Mouse (Mus musculus) CH12.LX (cell line): ENCODE measurements around the gene Grik5. TPM values are rescaled to one million over a fixed set of nuclear protein-coding genes. Genes with fewer than 3 reads are reported as not detected.

ENCODE experiments used
- DNase-seq: peaks from one replicate; pipeline ENCODE4 v3.0.0-alpha.2; 2013; ENCODE audit errors: extremely low read depth
- H3K27ac ChIP-seq: 2 replicates; pipeline ENCODE4 v1.5.1; 2012; ENCODE audit warnings: low read depth, mild to moderate bottlenecking, control low read depth, moderate library complexity; ENCODE audit not compliant: insufficient read depth
- H3K27me3 ChIP-seq: replicated peaks from 2 replicates; pipeline ENCODE3; 2012; ENCODE audit warnings: inconsistent platforms
- H3K36me3 ChIP-seq, 2 experiments: replicated peaks in 1 of 2; 2 replicates each; pipeline versions ENCODE3 to v1.6.1; 2012; ENCODE audit warnings: inconsistent platforms in 1 of 2, low read length in 1 of 2, mild to moderate bottlenecking in 1 of 2, mixed read lengths in 1 of 2, moderate library complexity in 1 of 2; ENCODE audit not compliant: control insufficient read depth in 1 of 2, insufficient read depth in 1 of 2
- H3K4me1 ChIP-seq, 2 experiments: 2 replicates each; pipeline ENCODE4 v1.6.1; 2012; ENCODE audit warnings: inconsistent platforms in 1 of 2, moderate library complexity in 1 of 2; ENCODE audit not compliant: insufficient read depth in 2 of 2, control insufficient read depth in 1 of 2
- H3K4me2 ChIP-seq: 2 replicates; pipeline ENCODE4 v1.6.1; 2012; ENCODE audit warnings: low read depth, mild to moderate bottlenecking, control low read depth; ENCODE audit not compliant: poor library complexity, insufficient read depth, severe bottlenecking
- H3K4me3 ChIP-seq, 3 experiments: fragments of 150-350 bp in 1 of 3; sonication (generic) in 1 of 3; replicated peaks in 1 of 3; 2 replicates each; pipeline versions ENCODE3 to v1.5.1; 2011 to 2012; ENCODE audit warnings: low read depth in 2 of 3, low read length in 2 of 3, mild to moderate bottlenecking in 2 of 3, moderate library complexity in 2 of 3, control low read depth in 1 of 3, improper control_type of control experiment in 1 of 3, inconsistent platforms in 1 of 3, mixed read lengths in 1 of 3; ENCODE audit not compliant: poor library complexity in 1 of 3
- H3K79me2 ChIP-seq: replicated peaks from 2 replicates; pipeline ENCODE4 v1.6.1; 2012; ENCODE audit warnings: mild to moderate bottlenecking, moderate library complexity; ENCODE audit not compliant: control insufficient read depth, poor library complexity, insufficient read depth, severe bottlenecking; ENCODE audit errors: extremely low read depth
- H3K9ac ChIP-seq: 2 replicates; pipeline ENCODE4 v1.6.1; 2012; ENCODE audit warnings: low read depth, mild to moderate bottlenecking, control low read depth, moderate library complexity; ENCODE audit not compliant: insufficient read depth
- H3K9me3 ChIP-seq: replicated peaks from 2 replicates; pipeline ENCODE3; 2012; ENCODE audit warnings: low read length, inconsistent platforms, mixed read lengths
- BHLHE40 ChIP-seq: IDR thresholded peaks from 2 replicates; pipeline ENCODE4 v1.6.1; 2011; ENCODE audit warnings: mild to moderate bottlenecking, low read depth, low read length, improper control_type of control experiment
- CHD1 ChIP-seq: IDR thresholded peaks from 2 replicates; pipeline ENCODE4 v1.6.1; 2012; ENCODE audit warnings: low read depth, low read length, improper control_type of control experiment, inconsistent platforms
- CHD2 ChIP-seq: IDR thresholded peaks from 2 replicates; pipeline ENCODE4 v1.6.1; 2011; ENCODE audit warnings: low read length, improper control_type of control experiment
- CTCF ChIP-seq, 2 experiments: IDR thresholded peaks in 1 of 2; conservative IDR thresholded peaks in 1 of 2; 2 replicates each; pipeline ENCODE4 v1.5.1; 2011 to 2012; ENCODE audit warnings: low read depth in 2 of 2, low read length in 2 of 2, improper control_type of control experiment in 1 of 2, inconsistent platforms in 1 of 2, mild to moderate bottlenecking in 1 of 2, moderate library complexity in 1 of 2
- E2F4 ChIP-seq: IDR thresholded peaks from 2 replicates; pipeline ENCODE4 v1.6.1; 2011; ENCODE audit warnings: low read depth, low read length, improper control_type of control experiment; ENCODE audit not compliant: insufficient replicate concordance
- ELF1 ChIP-seq: IDR thresholded peaks from 2 replicates; pipeline ENCODE4 v1.6.1; 2014; ENCODE audit warnings: low read depth, mild to moderate bottlenecking, inconsistent platforms, low read length, improper control_type of control experiment
- EP300 ChIP-seq: IDR thresholded peaks from 2 replicates; pipeline ENCODE4 v1.6.1; 2011; ENCODE audit warnings: low read length, improper control_type of control experiment
- ETS1 ChIP-seq: conservative IDR thresholded peaks from 2 replicates; pipeline ENCODE4 v1.6.1; 2012; ENCODE audit warnings: low read depth, mild to moderate bottlenecking, inconsistent platforms, low read length, improper control_type of control experiment, moderate library complexity
- GABPA ChIP-seq: IDR thresholded peaks from 2 replicates; pipeline ENCODE4 v1.6.1; 2012; ENCODE audit warnings: low read depth, low read length, improper control_type of control experiment, inconsistent platforms; ENCODE audit not compliant: insufficient replicate concordance
- HCFC1 ChIP-seq: IDR thresholded peaks from 2 replicates; pipeline ENCODE4 v1.6.1; 2012; ENCODE audit warnings: low read depth, mild to moderate bottlenecking, inconsistent platforms, low read length, improper control_type of control experiment
- IRF4 ChIP-seq: IDR thresholded peaks from 2 replicates; pipeline ENCODE4 v1.6.1; 2014; ENCODE audit warnings: low read depth, mild to moderate bottlenecking, inconsistent platforms, low read length, improper control_type of control experiment
- JUN ChIP-seq: IDR thresholded peaks from 2 replicates; pipeline ENCODE4 v1.6.1; 2011; ENCODE audit warnings: low read depth, mild to moderate bottlenecking, low read length, improper control_type of control experiment, moderate library complexity; ENCODE audit not compliant: insufficient read depth
- JUND ChIP-seq: conservative IDR thresholded peaks from 2 replicates; pipeline ENCODE4 v1.6.1; 2011; ENCODE audit warnings: low read depth, low read length, improper control_type of control experiment
- KAT2A ChIP-seq: IDR thresholded peaks from 2 replicates; pipeline ENCODE4 v1.6.1; 2012; ENCODE audit warnings: low read length, improper control_type of control experiment, inconsistent platforms; ENCODE audit not compliant: insufficient replicate concordance
- MAFK ChIP-seq: IDR thresholded peaks from 2 replicates; pipeline ENCODE4 v1.6.1; 2011; ENCODE audit warnings: low read length, improper control_type of control experiment; ENCODE audit not compliant: insufficient replicate concordance
- MAX ChIP-seq: IDR thresholded peaks from 2 replicates; pipeline ENCODE4 v1.6.1; 2011; ENCODE audit warnings: low read length, improper control_type of control experiment
- MAZ ChIP-seq: IDR thresholded peaks from 2 replicates; pipeline ENCODE4 v1.6.1; 2012; ENCODE audit warnings: low read depth, mild to moderate bottlenecking, inconsistent platforms, low read length, improper control_type of control experiment, moderate library complexity
- MEF2A ChIP-seq: IDR thresholded peaks from 2 replicates; pipeline ENCODE4 v1.6.1; 2014; ENCODE audit warnings: low read depth, mild to moderate bottlenecking, inconsistent platforms, low read length, improper control_type of control experiment, borderline replicate concordance
- MYC ChIP-seq: IDR thresholded peaks from 2 replicates; pipeline ENCODE4 v1.6.1; 2011; ENCODE audit warnings: low read depth, mild to moderate bottlenecking, improper control_type of control experiment, low read length
- NELFE ChIP-seq: IDR thresholded peaks from 2 replicates; pipeline ENCODE4 v1.6.1; 2011; ENCODE audit warnings: low read depth, low read length, improper control_type of control experiment
- NRF1 ChIP-seq: IDR thresholded peaks from 2 replicates; pipeline ENCODE4 v1.6.1; 2014; ENCODE audit warnings: low read depth, mild to moderate bottlenecking, inconsistent platforms, low read length, improper control_type of control experiment, moderate library complexity
- PAX5 ChIP-seq: IDR thresholded peaks from 2 replicates; pipeline ENCODE4 v1.6.1; 2012; ENCODE audit warnings: low read length, inconsistent platforms, mixed read lengths
- POLR2A ChIP-seq: IDR thresholded peaks from 2 replicates; pipeline ENCODE4 v1.6.1; 2011; ENCODE audit warnings: low read depth, mild to moderate bottlenecking, improper control_type of control experiment, low read length
- POLR2AphosphoS2 ChIP-seq: IDR thresholded peaks from 2 replicates; pipeline ENCODE4 v1.6.1; 2011; ENCODE audit warnings: low read depth, low read length, improper control_type of control experiment
- RAD21 ChIP-seq: IDR thresholded peaks from 2 replicates; pipeline ENCODE4 v1.6.1; 2011; ENCODE audit warnings: low read depth, mild to moderate bottlenecking, low read length, improper control_type of control experiment, moderate library complexity
- SIN3A ChIP-seq: IDR thresholded peaks from 2 replicates; pipeline ENCODE4 v1.6.1; 2012; ENCODE audit warnings: low read length, improper control_type of control experiment, inconsistent platforms
- SMC3 ChIP-seq: IDR thresholded peaks from 2 replicates; pipeline ENCODE4 v1.6.1; 2011; ENCODE audit warnings: low read depth, low read length, improper control_type of control experiment
- TBP ChIP-seq: conservative IDR thresholded peaks from 2 replicates; pipeline ENCODE4 v1.6.1; 2011; ENCODE audit warnings: low read depth, low read length, improper control_type of control experiment
- TCF12 ChIP-seq: IDR thresholded peaks from 2 replicates; pipeline ENCODE4 v1.6.1; 2014; ENCODE audit warnings: low read depth, mild to moderate bottlenecking, inconsistent platforms, low read length, improper control_type of control experiment
- UBTF ChIP-seq: IDR thresholded peaks from 2 replicates; pipeline ENCODE4 v1.6.1; 2012; ENCODE audit warnings: low read depth, mild to moderate bottlenecking, inconsistent platforms, low read length, improper control_type of control experiment, moderate library complexity
- USF1 ChIP-seq: IDR thresholded peaks from 2 replicates; pipeline ENCODE4 v1.6.1; 2014; ENCODE audit warnings: low read depth, mild to moderate bottlenecking, inconsistent platforms, low read length, improper control_type of control experiment
- USF2 ChIP-seq: conservative IDR thresholded peaks from 2 replicates; pipeline ENCODE4 v1.6.1; 2011; ENCODE audit warnings: low read depth, low read length, improper control_type of control experiment
- ZC3H11A ChIP-seq: IDR thresholded peaks from 2 replicates; pipeline ENCODE4 v1.6.1; 2012; ENCODE audit warnings: low read depth, mild to moderate bottlenecking, inconsistent platforms, low read length, improper control_type of control experiment
- ZKSCAN1 ChIP-seq: IDR thresholded peaks from 2 replicates; pipeline ENCODE4 v1.6.1; 2012; ENCODE audit warnings: low read depth, inconsistent platforms, low read length, improper control_type of control experiment, borderline replicate concordance
- dilution Hi-C: fragments of 300-500 bp; cut with MboI; formaldehyde crosslinking; loops from 2 replicates; pipeline ENCODE4 v1.14.3; 2020; ENCODE audit warnings: low sequenced_read_pairs; ENCODE audit not compliant: extremely low pct_unique_long_range_greater_than_20kb, extremely low pct_ligation_motif_present
- in situ Hi-C: fragments of 300-500 bp; cut with MboI; formaldehyde crosslinking; loops from 3 replicates; pipeline ENCODE4 v1.14.3; 2019; ENCODE audit warnings: low sequenced_read_pairs, low pct_ligation_motif_present, low pct_unique_long_range_greater_than_20kb, mixed read lengths
- polyA plus RNA-seq: library from polyadenylated mRNA; unstranded; fragments of >175 nt; gene quantifications from 2 replicates; pipeline ENCODE4 v1.2.1, GENCODE M21; 2012; ENCODE audit warnings: low read depth; ENCODE audit not compliant: insufficient read length
- total RNA-seq, 2 experiments: library from RNA; depleted of rRNA; stranded (reverse); fragments of 300-350 nt in 1 of 2; fragments of >200 nt in 1 of 2; gene quantifications; 2 replicates each; pipeline ENCODE4 v1.2.3; 2012 to 2014

Gene Grik5
- total and polyA plus RNA-seq, 3 experiments = 1.0 to 2.1 (median 1.5) TPM

DNA sequence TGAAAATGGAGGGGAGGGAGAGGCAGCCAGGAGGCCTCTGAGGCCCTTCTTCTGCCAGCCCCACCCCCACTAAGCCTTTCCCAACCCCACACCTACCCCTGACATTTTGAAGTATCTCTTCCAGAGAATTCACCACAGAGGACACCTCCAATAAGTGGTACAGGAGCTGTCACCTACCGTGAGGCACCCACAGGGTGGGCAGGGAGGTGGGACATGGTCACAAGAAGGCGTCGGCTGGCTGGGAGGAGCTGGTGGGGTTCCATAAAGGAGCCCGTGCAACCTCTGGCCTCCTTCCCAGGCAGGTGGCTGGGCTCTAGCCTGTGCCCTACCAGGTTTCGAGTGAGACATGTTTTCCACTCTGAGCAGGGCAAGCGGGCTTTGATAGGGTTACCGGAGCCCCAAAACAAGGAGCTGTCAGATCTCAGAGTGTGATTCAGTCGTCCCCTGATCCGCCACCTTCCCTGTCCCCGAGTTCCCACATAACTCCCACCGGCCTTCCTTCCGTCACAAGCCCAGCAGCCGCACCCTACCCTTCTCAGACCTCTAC, 49.2 kb upstream of the Grik5 start (continued):
- TF ChIP-seq MAZ (peak; percentile 76), SMC3 (peak; percentile 15; the same call in 1 of the 2 replicates)

- in situ Hi-C loops (no loop called here), dilution Hi-C loops (no loop called here)
- Histone ChIP-seq H3K4me3 (peak overlapping the region; percentile 56 to 62 (median 61)), H3K79me2 (peaks cover 52% of the 10 kb centered on the region), H3K27me3 (no peaks in the 10 kb centered on the region), H3K4me1 (peaks cover 27 to 71% of the 10 kb centered on the region in 2 experiments), H3K9ac (peak overlapping the region; percentile 90), H3K27ac (peak overlapping the region; percentile 98), H3K9me3 (peaks cover under 1% of the 10 kb centered on the region), H3K4me2 (peak overlapping the region; percentile 90), H3K36me3 (peaks cover 54 to 81% of the 10 kb centered on the region in 2 experiments)
- peak; percentile 91 for DNase-seq
- TF ChIP-seq HCFC1 = no peak; the same call in 1 of the 2 replicates
- no peak for TF ChIP-seq CHD1
- peak; percentile 95 for TF ChIP-seq MAZ
- TF ChIP-seq TCF12 = peak; percentile 78
- TF ChIP-seq NRF1 = peak; percentile 63
- TF ChIP-seq IRF4 = peak; percentile 81
- TF ChIP-seq RAD21 = no peak; the same call in 1 of the 2 replicates
- TF ChIP-seq POLR2AphosphoS2 = no peak
- no peak; the same call in 1 of the 2 replicates for TF ChIP-seq MYC
- TF ChIP-seq UBTF = peak; percentile 72
- TF ChIP-seq BHLHE40 = peak; percentile 70; the same call in 1 of the 2 replicates
- peak; percentile 59 for TF ChIP-seq POLR2A
- TF ChIP-seq MAFK = 0 out of 2 replicates have a peak, but pooled peaks have one; percentile 14
- peak; percentile 70; the same call in 1 of the 2 replicates for TF ChIP-seq E2F4
- TF ChIP-seq JUND = 0 out of 2 replicates have a peak, but pooled peaks have one; percentile 26
- peak; percentile 73; the same call in 1 of the 2 replicates for TF ChIP-seq MEF2A
- peak; percentile 77 for TF ChIP-seq EP300
- no peak; the same call in 1 of the 2 replicates for TF ChIP-seq SMC3
- no peak for TF ChIP-seq MAX
- TF ChIP-seq ZC3H11A = no peak
- peak; percentile 53 for TF ChIP-seq ELF1
- no peak for TF ChIP-seq ZKSCAN1
- peak; percentile 86 for TF ChIP-seq ETS1
- no peak for TF ChIP-seq CTCF (conservative IDR thresholded peaks at IDR 0.05 in 1 of 2, IDR thresholded peaks at IDR 0.05 in 1 of 2; ENCODE audit: low read depth in 2 of 2, low read length in 2 of 2)
- peak; percentile 31; the same call in 1 of the 2 replicates for TF ChIP-seq JUN
- no peak for TF ChIP-seq USF2
- no peak for TF ChIP-seq USF1
- TF ChIP-seq KAT2A = 0 out of 2 replicates have a peak, but pooled peaks have one; percentile 37
- TF ChIP-seq SIN3A = no peak; the same call in none of the 2 replicates
- peak; percentile 80 for TF ChIP-seq CHD2
- peak; percentile 53; the same call in 1 of the 2 replicates for TF ChIP-seq TBP
- TF ChIP-seq PAX5 = no peak
- TF ChIP-seq NELFE = peak; percentile 32; the same call in 1 of the 2 replicates
- no peak for TF ChIP-seq GABPA
Measured at GRCm38 (mm10) chr7:25120061-25120834, 48.1 kb upstream of the Grik5 start.
